Mouse (Mus musculus) layer of hippocampus, adult 8-10 months (tissue): Measurements from ENCODE around the gene Ryr3. TPM values are rescaled to one million over a fixed set of nuclear protein-coding genes. Genes with fewer than 3 reads are reported as not detected.

Source experiments
- DNase-seq, 2 experiments: peaks; one replicate each; pipeline ENCODE4 v3.0.0; 2022; ENCODE audit warnings: low spot score in 2 of 2
- total RNA-seq, 4 experiments: library from RNA; stranded (reverse); gene quantifications; 2 replicates each; pipeline ENCODE4 v1.2.4; 2022

Ryr3 gene
- total RNA-seq, 4 experiments from 2014 or later = 59.8 to 84.1 (median 75.7) TPM

DNA sequence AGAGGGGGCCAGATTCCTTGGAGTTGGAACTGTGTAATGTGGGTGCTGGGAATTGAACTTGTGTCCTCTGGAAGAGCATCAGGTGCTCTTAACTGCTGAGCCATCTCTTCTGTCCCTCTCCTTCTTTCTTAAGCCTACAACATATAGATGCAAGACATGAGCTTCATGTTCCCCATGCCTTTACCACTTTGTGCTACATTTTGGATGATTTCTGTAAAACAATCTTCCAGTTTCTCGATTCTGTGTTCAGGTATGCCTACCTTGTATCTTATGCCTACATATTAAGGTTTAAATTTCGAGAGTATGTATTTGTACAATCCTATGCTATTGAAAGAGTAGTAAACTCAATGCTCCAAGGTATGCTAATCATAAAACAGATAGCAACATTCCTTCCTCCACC is 540.7 kb downstream of the Ryr3 start:
- no peak for DNase-seq

DNA sequence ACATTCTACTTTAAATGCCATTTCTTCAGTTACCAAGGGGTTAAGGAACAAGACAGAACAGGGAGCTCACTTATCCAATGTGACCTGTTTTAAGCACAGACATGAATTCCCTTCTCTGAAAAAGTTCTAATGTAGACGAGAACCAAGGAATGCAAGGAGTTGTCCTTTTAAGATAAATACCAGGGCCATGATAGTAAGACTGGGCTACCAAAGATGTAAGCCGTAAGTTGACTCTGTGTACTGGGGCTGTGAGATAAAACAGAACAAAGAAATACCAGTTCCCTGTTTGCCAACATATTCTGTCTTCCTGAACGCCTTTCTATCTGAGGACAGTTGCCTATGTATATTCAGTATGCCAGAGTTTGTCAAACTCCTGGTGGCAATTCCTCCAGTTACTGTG is 547.4 kb downstream of the Ryr3 start:
- no peak for DNase-seq

DNA sequence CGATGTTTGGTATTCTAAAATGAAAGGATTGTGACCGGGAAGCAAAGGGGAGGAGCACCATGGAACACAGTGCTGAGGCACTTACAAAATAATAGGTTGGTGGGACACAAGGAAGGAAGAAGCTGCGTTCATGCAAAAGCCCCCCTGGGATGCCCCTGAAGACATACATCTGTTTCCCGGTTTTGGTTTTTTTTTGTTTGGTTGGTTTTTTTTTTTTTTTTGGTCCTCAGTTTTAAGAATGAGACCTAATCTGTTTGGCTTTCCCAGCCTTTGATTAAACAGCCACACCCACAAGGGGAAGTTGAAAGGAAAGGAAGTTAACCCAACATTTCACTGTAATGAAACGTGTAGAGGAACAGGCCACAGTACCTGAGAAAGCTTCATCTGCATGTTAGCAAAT is 560.8 kb downstream of the Ryr3 start:
- no peak for DNase-seq

DNA sequence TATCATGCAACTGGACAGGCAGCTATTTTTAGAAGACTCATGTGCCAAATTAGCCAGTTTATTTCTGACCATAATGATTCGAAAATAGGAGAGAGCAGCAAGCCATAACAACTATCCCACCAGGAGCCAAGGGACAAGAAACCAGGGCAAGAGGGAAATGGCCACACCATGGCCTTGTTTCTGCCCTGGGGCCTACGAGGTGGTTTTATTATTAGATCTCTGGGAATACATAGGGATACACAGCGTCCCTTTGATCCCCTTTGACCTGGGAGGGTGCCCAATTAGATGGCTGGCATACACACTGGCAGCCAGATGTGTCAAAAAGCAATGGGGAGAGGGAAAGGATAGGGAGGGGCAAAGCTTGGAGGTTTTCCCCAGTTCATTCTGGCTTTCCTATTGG is 563.1 kb downstream of the Ryr3 start:
- DNase-seq = no peak

DNA sequence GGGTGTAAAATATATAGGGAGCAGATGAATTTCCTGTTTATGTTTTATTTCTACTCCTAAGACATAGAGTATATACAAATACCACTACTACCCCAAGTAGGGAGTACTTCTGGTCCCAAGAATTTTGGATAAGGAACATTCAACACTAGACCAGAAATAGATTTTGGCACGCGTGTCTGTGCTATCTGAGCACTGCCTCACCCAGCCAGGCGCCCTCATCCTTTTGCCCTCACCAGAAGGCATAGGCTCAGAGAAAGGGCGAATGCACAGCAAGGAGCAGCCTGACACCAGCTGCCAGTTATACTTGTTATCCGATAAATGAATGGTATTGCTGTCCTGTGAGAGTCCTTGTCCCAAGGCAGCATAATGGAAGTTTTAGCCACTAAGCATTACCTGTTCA is 579.7 kb downstream of the Ryr3 start:
- DNase-seq = no peak

DNA sequence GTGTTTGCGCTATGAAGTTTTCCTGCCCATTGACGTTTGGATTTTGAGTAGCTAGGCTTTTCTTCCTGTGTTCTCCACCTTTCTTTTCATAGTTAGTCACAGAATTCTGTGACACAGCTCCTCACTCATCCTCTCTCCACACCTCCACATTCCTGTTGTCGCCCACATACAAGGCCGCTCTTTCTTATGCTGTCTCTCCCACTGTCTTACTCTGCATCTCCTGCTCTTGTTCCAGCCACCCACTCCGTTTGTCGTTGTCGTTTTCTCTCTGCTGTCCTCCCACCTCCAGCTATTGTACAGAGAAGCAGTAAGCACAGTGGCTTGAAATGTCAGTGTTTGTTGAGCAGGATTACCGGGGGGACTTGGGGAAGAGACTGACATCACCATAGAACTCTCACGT is 584.4 kb downstream of the Ryr3 start:
- no peak for DNase-seq

DNA sequence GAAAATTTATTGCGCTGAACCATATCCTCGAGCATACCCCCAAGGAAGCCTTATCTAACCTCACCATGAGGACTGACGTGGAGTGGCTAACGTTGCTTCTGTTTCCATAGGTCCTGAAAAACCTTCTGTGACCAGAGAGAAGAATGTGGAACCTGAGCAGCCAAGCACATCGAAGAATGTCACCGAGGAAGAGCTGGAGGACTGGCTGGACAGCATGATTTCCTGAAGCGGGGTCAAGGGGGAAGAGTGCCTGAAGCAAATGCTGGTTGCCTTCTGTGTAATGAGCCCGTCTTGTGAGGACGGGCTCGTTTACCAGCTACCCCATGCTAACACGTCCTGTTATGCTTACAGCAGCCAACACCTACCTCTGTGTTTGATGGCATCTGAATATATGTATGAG is 586.2 kb downstream of the Ryr3 start:
- DNase-seq = no peak

DNA sequence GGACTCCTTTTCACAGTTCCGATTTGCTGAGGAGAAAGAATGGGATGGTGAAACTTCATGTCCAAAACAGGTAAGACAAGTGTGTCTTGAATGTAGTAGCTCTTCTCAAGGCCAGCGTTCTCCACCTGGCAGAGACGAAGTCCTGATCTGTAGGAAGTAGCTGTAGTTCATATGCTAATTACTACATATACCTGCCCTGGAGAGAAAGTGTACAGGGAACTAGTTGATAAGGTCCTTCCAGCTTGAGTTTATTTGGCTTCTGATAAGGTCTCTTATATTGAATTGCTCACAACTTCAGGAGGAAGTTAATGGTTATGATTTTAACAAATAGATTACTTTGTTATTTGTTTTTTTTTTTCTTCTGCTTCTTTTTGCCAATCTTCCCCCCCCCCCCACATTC is 591.7 kb downstream of the Ryr3 start:
- no peak for DNase-seq

DNA sequence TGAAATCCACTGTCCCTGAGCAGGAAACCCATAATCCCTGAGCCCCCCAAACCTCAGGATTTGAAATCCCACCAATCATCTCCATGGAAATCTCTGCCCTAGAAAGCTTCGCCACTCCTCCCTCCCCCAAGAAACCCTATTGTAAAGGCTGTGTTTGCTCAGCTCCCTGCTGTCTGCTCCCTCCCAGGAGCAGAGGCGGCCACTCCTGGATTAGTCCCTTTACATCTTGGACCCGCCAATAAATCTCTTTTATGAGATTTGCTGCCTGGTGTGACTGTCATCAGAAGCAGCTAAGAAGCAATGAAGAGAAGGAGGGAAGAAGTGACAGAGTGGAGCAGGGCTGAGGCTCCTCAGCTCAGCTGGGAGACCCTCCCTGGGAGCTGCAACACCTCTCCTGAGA is 599.7 kb downstream of the Ryr3 start:
- DNase-seq = no peak

DNA sequence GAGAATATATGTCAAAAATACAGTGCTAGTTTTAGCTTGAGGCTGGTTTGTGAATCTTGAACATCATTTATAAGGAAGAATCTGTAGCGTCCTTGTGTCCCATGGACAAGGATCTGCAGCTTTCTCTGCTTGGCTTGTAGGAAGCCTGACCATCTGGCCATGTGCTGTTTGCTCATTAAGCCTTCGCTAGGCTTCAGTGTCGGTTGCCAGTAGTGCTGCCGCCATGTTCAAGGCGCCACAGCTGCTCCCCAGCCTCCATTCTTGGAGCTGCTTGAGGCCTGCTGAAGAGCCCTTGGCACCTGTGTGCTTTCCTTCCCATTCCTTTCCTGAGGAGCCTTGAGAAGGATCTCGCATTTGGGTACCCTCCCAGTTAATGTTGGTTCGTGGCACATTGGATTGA is 602.5 kb downstream of the Ryr3 start:
- no peak for DNase-seq

DNA sequence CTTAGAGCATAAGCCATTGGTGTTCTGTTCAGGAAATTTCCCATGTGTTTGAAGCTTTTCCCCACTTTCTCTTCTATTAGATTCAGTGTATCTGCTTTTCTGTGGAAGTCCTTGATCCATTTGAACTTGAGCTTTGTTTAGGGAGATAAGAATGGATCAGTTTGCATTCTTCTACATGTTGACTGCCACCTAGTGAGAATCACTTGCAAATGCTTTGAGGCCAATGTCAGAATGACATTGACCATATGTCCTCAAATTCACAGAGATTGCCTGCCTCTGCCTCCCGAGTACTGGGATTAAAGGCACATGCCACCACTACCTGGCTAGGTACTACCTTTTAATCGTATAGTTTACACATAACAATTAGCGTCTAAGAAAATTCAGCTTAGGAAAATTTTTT is 604.3 kb downstream of the Ryr3 start:
- DNase-seq = no peak

DNA sequence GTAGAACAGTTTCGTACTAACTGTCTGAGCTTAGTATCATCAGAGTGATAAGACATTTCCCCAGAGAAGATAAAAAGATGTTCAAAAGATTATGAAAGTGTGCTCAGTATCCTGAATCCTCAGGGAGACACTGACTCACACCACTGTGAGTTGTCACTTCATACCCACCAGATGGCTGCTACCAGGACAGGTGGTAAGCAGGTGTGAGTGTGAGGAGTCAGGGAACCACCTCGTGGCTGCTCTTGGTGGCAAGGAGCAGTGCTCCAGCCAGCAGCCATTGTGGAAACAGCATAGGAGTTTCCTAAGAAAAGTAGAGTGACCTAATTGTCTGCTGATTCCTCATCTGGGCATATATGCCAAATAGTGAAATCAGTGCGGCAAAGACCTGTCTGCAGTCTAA is 610.4 kb downstream of the Ryr3 start:
- no peak for DNase-seq

DNA sequence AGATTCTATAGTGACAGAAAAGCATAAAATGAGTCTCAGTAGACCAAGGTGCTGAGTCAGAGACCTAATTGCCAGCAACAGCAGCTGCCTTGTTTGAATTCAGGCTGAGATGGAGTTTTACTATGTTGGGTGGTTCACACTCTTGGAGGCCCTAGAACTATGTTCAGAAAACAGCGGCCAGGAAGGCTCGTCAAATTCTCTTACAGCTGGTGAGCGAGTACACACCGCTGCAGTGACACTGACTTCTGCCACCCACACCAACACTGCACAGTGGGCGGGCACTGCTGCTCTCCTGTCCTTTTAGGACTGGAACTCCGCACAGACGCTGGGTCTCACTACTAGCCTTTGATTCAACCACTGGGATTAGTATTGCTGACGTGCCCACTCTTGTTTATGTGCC is 614.4 kb downstream of the Ryr3 start:
- peak in 1 of 2 experiments; percentile 43 for DNase-seq

DNA sequence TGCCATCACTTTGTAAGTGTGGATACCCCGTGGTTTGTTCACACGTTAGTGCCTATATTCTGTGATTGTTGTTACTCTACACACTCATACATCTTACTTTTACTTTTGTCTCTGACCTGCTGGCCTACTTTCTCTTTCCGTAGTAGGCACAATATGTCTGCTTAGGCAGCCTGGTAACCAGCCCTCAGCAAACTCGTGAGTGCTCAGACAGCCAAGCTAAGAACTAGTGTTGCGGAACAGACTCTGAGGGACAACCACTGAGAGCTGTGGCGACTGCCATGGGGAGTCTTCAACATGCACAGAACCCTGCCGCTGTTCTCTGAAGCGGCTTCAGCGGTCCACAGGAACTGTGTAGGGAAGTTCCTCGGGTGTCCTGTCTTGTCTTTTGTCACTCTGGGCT is 616.7 kb downstream of the Ryr3 start:
- DNase-seq = no peak

DNA sequence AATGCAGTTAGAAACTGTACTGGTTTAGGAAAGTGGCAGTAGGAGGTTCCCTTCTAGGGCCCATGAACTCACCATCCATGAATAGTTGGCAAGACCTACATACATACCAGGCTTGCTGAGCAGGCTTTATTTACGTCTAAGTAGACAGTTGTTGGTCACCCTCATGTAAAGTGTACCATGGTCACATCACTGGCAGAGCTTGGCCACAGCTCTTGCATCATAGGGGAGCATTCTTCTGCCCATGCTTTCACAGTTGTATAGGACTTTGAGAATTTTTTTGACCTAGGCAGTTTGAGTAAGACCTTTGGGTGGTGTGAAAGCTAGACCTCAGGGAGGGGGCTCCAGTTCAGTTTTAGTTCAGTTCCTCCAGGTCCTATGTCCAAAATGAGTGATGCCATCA is 619.8 kb downstream of the Ryr3 start:
- no peak for DNase-seq

DNA sequence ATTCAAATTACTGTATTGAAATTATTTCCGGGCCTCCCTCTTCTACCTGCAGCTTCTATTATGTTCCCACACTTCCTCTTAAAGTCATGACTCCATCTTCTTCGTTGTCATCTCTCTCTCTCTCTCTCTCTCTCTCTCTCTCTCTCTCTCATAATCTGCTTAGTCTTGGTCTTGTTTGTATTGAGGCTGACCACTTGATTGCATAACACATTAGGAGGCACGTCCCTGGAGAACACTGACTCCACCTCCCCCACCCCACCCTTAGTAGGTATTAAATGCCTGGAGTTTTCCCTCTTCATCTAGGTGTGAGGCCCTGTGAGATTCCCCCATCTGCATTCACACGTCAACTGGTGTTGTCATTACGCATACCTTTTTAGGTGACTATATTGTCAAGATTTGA is 620.5 kb downstream of the Ryr3 start:
- no peak for DNase-seq

DNA sequence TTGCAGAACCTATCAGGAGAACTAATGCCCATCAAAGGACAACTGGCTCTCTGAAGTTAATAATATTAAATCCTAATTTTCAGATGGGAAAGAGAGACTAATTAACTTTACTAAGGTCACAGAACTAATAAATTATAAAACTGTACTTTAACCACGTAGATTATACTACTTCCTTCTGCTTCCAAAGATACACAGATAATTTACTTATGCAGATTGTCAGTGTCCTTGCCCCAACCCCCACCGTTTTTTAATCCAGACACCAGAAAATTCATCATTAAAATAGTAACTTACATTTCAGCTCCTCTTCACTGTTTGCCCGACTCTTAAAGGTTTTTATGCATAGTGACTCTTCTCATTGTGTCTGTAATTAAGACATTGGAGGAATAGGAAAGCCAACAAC is 621.1 kb downstream of the Ryr3 start:
- no peak for DNase-seq

DNA sequence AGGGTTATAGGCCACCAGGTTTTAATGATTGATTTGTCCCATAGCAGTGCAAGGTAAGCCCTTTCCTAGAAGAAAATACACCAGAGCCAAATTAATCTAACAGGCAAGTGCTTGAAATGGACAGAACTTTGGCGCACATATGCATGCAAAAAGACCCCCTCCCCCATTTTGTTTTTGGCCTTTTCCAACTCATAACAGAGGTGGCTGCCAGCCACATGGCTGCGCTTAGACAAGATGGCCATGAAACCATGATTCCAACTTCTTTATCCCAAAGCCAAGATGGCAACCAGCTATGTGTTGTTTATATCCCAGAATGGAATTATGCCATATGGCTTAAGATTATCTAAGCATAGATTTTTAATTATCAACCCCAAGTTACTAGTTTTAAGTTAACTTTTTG is 623.1 kb downstream of the Ryr3 start:
- no peak for DNase-seq

DNA sequence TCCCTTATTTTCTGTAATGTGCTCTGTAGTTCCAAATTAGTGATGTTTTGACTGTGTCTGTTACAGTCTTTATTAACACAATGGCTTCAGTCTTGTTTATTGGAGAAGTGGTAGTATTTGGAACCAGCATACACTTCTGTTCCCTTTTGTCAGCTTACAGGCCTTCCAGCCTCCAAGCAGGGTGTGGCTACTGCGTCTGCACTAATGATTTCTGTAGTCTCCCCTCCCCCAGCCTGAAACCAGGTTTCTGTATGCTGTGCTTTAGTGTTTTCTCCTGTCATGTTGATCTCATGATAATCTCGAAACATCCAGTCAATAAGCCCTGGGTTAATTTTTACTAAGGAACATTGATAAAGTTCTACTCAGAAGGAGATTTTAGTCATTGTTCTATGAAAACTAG is 623.6 kb downstream of the Ryr3 start:
- DNase-seq = no peak

DNA sequence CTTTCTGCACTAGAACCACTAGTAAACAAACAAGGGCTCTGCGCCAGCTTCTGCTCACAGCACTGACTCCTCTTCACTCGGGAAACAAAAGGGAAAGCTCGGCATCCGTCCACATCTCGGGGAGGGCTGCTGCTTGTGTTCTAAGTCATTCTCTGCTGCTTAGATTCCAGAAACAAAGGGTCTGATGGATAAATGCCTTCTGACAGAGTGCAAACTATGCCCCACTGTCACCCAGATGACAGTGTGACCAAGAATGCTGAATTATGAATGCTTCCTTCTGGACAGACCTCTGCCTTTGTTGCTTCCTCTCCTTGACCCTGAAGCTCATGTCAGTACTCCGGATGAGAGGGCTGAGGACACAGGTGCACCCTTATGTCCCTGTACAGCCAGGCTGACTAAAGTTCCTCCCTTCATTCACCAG is 625.4 kb downstream of the Ryr3 start:
- DNase-seq = peak; percentile 59 to 74

DNA sequence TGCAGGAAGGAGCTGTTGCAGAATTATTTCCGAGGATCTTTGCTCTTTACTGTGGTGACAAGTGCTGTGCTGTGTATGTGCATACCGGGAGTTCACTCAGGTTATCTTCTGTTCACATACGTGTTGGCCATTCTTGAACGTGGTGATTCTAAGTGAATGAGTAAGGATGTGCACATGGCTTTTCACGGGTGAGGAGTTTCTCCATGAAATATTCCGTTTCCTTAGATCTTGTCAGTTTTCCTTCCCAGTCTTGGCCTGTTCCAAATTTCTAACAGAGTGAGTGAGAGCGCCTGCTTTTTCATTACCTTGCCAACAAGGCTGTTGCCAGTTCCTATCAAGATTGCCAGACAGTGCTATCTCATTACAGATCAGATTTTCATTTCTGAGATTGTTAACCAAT is 625.9 kb downstream of the Ryr3 start:
- DNase-seq = no peak
